Mouse (Mus musculus) hematopoietic stem cell, adult 5-6 weeks (primary cell): Measurements from ENCODE around the gene Nabp2. TPM values are rescaled to one million over a fixed set of nuclear protein-coding genes. Genes with fewer than 3 reads are reported as not detected.

Source experiments
- ATAC-seq, 2 experiments: fragments of 125-278 bp in 1 of 2; replicated peaks in 1 of 2; 2 replicates each; pipeline ENCODE4 v1.8.0; 2016 to 2017; ENCODE audit warnings: inconsistent platforms in 2 of 2, mild to moderate bottlenecking in 2 of 2, moderate number of reproducible peaks in 2 of 2, low read depth in 1 of 2, moderate TSS enrichment in 1 of 2; ENCODE audit not compliant: low FRiP score in 2 of 2, poor library complexity in 2 of 2, severe bottlenecking in 2 of 2, insufficient read depth in 1 of 2, low TSS enrichment in 1 of 2
- total RNA-seq: library from RNA; stranded (forward); fragments of 172-1452, 232-1000 nt; gene quantifications from 2 replicates; pipeline ENCODE4 v1.2.3, GENCODE M21; 2017

The Nabp2 gene
- total RNA-seq, 1 experiment from 2014 or later = 106 TPM

- ATAC-seq = no peak
Measured at GRCm38 (mm10) chr10:128435873-128436272, 24.6 kb upstream of the Nabp2 start.

- ATAC-seq = no peak
Measured at GRCm38 (mm10) chr10:128435186-128435823, 24.0 kb upstream of the Nabp2 start.

GRCm38 (mm10) chr10:128434681-128435080 is 23.4 kb upstream of the Nabp2 start:
- ATAC-seq = peak; percentile 25 to 49; a peak in 2 of 4 replicates

- ATAC-seq = no peak
Measured at GRCm38 (mm10) chr10:128433417-128433816, 22.1 kb upstream of the Nabp2 start.

GRCm38 (mm10) chr10:128429454-128429853 is 18.2 kb upstream of the Nabp2 start:
- no peak for ATAC-seq

GRCm38 (mm10) chr10:128429052-128429451 is 17.8 kb upstream of the Nabp2 start:
- ATAC-seq = no peak

GRCm38 (mm10) chr10:128425260-128425659 is 14.0 kb upstream of the Nabp2 start:
- ATAC-seq = no peak

- ATAC-seq = peak; percentile 88 to 92
Measured at GRCm38 (mm10) chr10:128424604-128425003, 13.3 kb upstream of the Nabp2 start.

GRCm38 (mm10) chr10:128422426-128422825 is 11.1 kb upstream of the Nabp2 start:
- ATAC-seq = no peak

- no peak for ATAC-seq
Measured at GRCm38 (mm10) chr10:128414848-128415247, 3.6 kb upstream of the Nabp2 start.

- ATAC-seq = no peak
Measured at GRCm38 (mm10) chr10:128413076-128413475, 1.8 kb upstream of the Nabp2 start.

GRCm38 (mm10) chr10:128412558-128412957 is 1.3 kb upstream of the Nabp2 start:
- no peak for ATAC-seq

- ATAC-seq = 0 out of 4 replicates have a peak, but pooled peaks of 1 of the 2 experiments have one; percentile 0
Measured at GRCm38 (mm10) chr10:128412055-128412381, 726 bp upstream of the Nabp2 start.

GRCm38 (mm10) chr10:128410560-128410845 is 789 bp downstream of the Nabp2 start:
- no peak for ATAC-seq

GRCm38 (mm10) chr10:128409692-128410559 is 1.4 kb downstream of the Nabp2 start:
- ATAC-seq = peak; percentile 87 to 89

- ATAC-seq = no peak
Measured at GRCm38 (mm10) chr10:128408591-128409535, 2.4 kb downstream of the Nabp2 start.

- ATAC-seq = no peak
Measured at GRCm38 (mm10) chr10:128403931-128404330, 7.4 kb downstream of the Nabp2 start.

- ATAC-seq = no peak
Measured at GRCm38 (mm10) chr10:128401638-128402037, 9.7 kb downstream of the Nabp2 start.
